Mouse (Mus musculus): ENCODE data around the gene Rasl12.
A peak's percentile ranks its signal among the peaks of the same experiment; 100 is the strongest.

Rasl12 gene

DNA sequence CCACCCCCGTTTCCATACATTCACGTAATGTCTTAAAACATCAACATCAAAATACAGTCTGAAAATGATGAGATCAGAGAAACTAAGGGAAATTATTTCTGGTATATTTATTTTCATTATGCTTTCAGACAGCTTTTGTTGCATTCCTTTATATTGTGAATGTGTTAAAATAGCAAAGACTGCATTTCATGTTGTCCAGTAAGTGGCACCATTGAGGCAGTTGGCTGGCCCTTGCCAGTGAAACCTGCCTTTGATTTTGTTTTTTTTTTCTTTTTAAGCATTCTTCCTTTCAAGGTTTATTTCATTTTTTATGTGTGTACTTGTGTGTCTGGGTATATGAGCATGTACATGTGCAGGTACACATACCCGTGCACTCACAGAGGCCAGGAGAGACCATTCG lies 46.4 kb downstream of the Rasl12 start:
- no peak for DNase-seq (ENCODE audit: low spot score)

DNA sequence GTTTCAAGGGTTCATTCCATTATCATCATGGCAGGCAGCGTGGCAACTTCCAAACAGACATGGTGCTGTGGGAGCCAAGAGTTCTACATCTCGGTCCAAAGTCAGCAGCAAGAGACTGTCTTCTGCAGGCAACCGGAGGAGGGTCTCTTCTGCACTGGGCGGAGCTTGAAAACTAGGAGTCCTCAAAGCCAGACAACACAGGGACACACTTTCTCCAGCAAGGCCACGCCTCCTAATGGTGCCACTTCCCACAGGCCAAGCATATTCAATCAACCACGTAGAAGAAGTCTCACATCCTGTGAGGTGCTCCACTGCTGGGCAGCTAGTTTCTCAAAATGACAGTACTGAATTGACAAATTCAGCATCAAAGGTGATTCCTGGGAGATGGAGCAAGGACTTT lies 49.6 kb downstream of the Rasl12 start:
- DNase-seq (ENCODE audit: low spot score), result no peak

DNA sequence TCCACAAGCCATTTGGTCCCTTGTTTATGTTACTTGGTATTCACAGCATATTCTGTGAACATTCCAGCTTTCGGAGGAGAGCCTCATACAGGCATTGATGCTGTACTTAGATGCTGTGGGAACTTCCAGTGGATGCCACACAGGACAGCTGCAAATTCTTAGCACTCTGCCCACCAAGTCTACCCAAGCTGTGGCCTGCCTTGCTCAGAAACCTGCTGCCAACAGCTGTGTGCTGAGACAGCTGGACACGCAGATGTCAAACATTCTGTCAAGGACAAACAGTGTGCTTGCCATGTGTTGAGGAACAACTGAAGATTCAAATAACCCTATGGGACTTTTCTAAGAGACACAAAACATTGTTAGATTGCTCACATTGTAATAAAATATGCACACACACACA lies 60.7 kb downstream of the Rasl12 start:
- DNase-seq (ENCODE audit: low spot score), result no peak

DNA sequence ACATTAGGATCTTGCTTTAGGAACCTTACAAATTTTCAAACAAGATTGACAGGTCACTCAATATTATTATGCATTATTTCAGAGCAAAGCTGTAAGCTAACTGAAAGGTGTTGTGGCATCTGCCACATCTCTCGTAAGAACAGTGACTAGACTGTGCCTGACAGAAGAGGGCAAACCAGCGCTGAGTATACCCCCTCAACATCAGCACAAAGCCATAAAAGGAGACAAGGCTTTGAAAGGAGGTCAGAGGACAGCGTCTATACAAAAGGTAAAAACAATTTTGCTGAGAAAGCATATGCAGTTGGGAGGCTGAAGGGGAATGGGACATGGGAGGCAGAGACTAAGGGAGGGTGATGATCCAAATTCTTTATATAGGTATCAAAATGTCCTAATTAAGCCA lies 61.9 kb downstream of the Rasl12 start:
- no peak for DNase-seq (ENCODE audit: low spot score)

DNA sequence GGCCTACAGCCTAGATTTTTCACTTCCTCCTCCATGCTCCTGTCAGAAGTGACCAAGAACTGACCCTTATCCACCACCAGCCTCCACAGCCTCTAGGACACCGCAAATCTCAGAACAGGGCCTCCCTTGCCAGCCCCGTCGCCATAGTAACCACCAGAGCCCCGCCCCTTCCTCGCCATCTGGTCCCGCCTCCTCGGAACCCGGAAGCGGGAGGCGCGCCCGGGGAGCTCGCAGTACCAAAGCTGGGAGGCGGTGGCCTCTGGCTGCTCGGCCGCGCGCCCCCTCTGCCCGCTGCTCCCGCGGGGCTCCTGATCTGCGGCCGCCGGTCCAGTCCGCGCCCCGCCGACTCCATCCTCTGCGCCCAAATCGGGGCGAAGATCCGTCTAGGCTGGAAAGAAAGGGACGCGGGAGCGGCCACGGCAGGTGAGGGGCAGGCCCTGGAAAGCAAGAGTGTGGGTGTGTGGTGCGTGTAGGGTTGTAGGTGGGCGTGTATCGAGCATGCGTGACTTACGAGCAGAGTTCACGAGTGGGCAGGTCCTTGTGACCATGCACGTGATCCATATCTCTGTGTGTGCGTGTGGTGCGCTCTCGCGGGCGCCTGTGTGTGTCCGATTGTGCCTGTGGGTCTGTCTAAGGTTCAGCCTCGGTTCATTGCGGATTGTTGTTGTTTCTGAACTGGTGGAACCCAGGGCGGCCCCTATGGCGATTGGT lies 62.6 kb downstream of the Rasl12 start, which contains the start of gene Spg21:
Spg21 (plus strand) TSS at position 216 of the 711 bp plus-strand sequence.
- DNase-seq (ENCODE audit: low spot score), result peak; percentile 94

DNA sequence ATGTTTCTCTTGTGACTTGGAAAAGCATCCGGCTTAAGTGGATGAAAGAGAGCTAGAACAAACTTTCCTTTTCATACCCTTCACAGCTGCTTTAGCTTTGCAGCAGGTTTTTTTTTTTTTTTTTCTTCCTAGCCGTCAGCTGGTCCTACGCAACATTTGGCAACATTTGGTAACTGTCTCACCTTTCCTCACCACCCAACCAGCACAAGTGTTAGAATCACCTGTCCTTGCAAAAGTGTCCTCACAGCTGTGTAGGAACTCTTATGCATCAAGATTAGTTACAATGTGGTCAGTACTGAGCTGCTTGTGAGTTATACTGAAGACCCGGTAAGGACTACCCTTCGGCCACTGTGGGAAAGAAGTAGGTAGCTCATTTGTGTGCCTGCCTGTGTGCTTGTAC lies 64.2 kb downstream of the Rasl12 start:
- DNase-seq (ENCODE audit: low spot score), result no peak

DNA sequence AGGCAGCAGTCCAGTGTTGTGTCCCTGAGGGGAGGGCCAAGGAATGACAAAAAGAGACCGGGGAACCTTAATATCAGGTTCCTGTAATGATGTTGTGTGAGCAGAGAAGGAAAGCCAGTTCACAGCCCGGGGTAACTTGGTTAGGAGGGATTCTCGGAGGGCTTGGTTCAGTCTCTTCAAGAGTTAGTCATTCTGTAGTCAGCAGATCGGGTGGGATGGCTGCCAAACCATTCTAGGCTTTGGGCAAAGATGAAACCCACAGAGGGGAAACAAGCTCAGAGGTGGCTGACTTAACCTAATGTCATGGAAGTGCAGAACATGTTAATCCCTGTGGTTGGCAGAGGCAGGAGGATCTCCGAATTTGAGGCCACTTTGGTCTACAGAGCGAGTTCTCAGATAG lies 65.9 kb downstream of the Rasl12 start:
- peak; percentile 79 for DNase-seq (ENCODE audit: low spot score)

Measured in adipocyte (in vitro differentiated cells).